Mouse (Mus musculus) neutrophil, adult 83 days (primary cell): ENCODE results near the gene Rasl12. TPM values are rescaled to one million over a fixed set of nuclear protein-coding genes. Genes with fewer than 3 reads are reported as not detected.

ENCODE experiments used
- total RNA-seq, 2 experiments: library from RNA; stranded (reverse); gene quantifications; one replicate each; pipeline ENCODE4 v1.2.4; 2023

Rasl12 gene
- total RNA-seq = not detected

GRCm38 (mm10) chr9:65398279-65398678, at the start of gene Rasl12:
Gene Rasl12, plus strand, starts transcription at chr9:65398506.

DNA sequence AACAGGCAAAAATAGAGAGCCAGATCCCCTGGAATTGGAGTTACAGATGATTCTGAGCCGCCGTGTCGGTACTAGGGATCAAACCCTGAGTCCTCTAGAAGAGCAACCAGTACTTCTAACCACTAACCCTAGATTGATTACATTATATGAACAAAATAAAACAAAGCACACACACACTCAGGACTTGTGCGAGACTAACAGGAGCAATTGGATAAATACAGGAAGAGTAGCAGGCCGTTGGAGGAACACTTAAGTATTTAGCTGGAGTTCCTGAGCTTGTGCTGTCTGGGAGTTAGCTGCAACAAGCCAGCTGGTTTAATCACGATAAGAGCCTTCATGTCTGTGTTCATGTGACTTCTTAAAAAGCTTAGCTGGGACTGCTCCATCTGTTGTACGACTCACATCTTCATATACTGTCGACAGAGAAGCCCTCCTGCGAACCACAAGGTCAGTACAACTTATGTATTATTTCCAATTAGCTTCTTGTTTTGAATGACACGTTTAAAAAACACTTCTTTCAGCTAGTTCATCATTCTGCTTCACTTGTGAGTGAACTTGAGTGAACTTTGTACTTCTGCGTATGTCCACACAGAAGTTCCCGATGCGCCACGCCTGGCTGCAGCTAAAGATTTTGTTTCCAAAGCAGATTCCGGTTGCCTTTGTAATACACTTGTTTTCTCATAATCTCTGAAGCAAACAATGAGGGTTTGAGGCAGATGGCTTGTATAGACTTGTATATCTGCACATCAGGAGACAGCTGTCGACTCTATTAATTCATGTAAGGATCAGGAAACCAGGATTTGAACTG, 37.5 kb upstream of the Rasl12 start, which contains the start of gene Ubap1l:
TSS of gene Ubap1l (plus strand) at position 401 of the 808 bp plus-strand sequence.

GRCm38 (mm10) chr9:65391613-65391964, 6.7 kb upstream of the Rasl12 start, which contains the start of gene Kbtbd13:
Gene Kbtbd13, minus strand, starts transcription at chr9:65391652.

GRCm38 (mm10) chr9:65422760-65423501, 24.6 kb downstream of the Rasl12 start, which contains the start of gene Slc51b:
Gene Slc51b, minus strand, starts transcription at chr9:65422955.

GRCm38 (mm10) chr9:65435671-65436301, 37.5 kb downstream of the Rasl12 start, which contains the start of gene Mtfmt:
Gene Mtfmt, plus strand, starts transcription at chr9:65435782.

DNA sequence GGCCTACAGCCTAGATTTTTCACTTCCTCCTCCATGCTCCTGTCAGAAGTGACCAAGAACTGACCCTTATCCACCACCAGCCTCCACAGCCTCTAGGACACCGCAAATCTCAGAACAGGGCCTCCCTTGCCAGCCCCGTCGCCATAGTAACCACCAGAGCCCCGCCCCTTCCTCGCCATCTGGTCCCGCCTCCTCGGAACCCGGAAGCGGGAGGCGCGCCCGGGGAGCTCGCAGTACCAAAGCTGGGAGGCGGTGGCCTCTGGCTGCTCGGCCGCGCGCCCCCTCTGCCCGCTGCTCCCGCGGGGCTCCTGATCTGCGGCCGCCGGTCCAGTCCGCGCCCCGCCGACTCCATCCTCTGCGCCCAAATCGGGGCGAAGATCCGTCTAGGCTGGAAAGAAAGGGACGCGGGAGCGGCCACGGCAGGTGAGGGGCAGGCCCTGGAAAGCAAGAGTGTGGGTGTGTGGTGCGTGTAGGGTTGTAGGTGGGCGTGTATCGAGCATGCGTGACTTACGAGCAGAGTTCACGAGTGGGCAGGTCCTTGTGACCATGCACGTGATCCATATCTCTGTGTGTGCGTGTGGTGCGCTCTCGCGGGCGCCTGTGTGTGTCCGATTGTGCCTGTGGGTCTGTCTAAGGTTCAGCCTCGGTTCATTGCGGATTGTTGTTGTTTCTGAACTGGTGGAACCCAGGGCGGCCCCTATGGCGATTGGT, 62.6 kb downstream of the Rasl12 start, which contains the start of gene Spg21:
TSS of gene Spg21 (plus strand) at position 216 of the 711 bp plus-strand sequence.

Other genes with a start within 250 kb of the Rasl12 start
- 1 to 10 TPM; 4.1 to 5.0 TPM for gene Parp16, start 203.2 kb upstream of the Rasl12 start, total RNA-seq
- gene Cilp, start 133.3 kb upstream of the Rasl12 start, total RNA-seq = not detected
- 10 to 100 TPM; 17.7 to 19.9 TPM for gene Clpx, start 104.2 kb upstream of the Rasl12 start, total RNA-seq
- 10 to 100 TPM; 12.4 to 17.0 TPM for gene Pdcd7, start 52.4 kb upstream of the Rasl12 start, total RNA-seq
- under 1 TPM in 1 of 2 experiments, not detected in 1; 0.86 TPM for gene Ubap1l, start 37.5 kb upstream of the Rasl12 start, total RNA-seq
- gene Kbtbd13, start 6.9 kb upstream of the Rasl12 start, total RNA-seq = not detected
- gene Slc51b, start 24.4 kb downstream of the Rasl12 start, total RNA-seq = not detected
- 1 to 10 TPM; 6.0 to 8.0 TPM for gene Mtfmt, start 37.3 kb downstream of the Rasl12 start, total RNA-seq
- 10 to 100 TPM; 68.9 to 73.7 TPM for gene Spg21, start 62.4 kb downstream of the Rasl12 start, total RNA-seq
- under 1 TPM in 1 of 2 experiments, not detected in 1; 0.24 TPM for gene Ankdd1a, start 121.7 kb downstream of the Rasl12 start, total RNA-seq
- gene Plekho2, start 181.5 kb downstream of the Rasl12 start, total RNA-seq = 100 to 1,000 TPM; 166 to 167 TPM
- gene Pif1, start 188.7 kb downstream of the Rasl12 start, total RNA-seq = 10 to 100 TPM; 13.5 to 13.9 TPM
- gene Rbpms2, start 231.1 kb downstream of the Rasl12 start, total RNA-seq = 1 to 10 TPM in 1 of 2 experiments, under 1 TPM in 1; 0.29 to 1.7 TPM